Mouse (Mus musculus): ENCODE measurements around the gene Rnf141. TPM values are rescaled to one million over a fixed set of nuclear protein-coding genes. Genes with fewer than 3 reads are reported as not detected.

The Rnf141 gene
- 35.2 and 35.8 TPM in 2 replicates for polyA plus RNA-seq (2015; fragmentation: Nextera tagmentation; extraction: Ambion mirVana)

DNA sequence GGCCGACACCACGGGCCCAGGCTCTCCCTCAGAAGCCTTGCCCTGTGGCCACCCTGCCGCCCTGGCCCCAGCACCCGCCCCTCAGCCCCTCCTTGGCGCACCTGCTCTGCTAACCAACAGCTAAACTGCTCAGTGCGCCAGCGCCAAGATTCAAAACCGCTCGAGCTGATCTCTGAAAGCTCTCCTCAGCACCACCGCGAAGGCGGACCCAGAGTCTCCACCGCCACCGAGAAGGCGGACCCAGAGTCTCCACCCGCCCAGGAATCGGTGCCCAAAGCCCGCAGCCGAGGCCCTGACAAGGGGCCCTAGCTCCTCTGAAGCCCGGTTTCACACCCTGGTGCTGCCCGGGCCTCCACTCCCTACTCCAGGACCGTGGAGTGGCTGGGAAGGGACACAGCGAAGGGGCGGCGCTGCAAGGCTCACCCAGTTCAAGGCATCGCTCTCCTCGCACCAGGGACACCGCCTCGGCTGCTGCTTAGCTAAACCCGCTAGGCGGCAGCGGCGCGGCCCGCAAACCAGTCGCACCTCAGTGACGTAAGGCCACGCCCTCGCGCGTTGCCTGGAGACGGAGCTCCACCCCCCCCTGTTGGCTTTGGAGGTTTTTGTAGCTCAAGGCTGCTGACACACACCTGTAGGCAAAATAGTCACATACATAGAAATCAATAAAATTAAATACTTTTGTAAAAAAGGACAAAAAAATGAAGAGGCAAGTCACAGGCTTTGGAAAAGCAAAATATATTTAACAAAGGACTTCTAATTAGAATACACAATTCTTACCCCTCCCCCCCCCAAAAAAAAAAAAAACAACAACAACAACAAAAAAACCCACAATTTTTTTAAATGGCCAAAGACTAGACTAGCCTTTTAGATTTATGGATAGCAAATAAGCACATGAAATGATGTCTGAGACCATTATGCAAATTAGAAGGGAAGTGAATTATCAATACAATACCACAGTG is at the start of gene Rnf141:
Rnf141 (minus strand) TSS at position 542 of the 959 bp plus-strand sequence.
- no peaks in the 10 kb centered on the region for H3K27me3 ChIP-seq (replicated peaks)
- WGBS = under 1% methylated on average over 42 of the region's 42 CpGs
- H3K27ac ChIP-seq (replicated peaks) = peak within 1 kb of the TSS; percentile 84
- peak within 1 kb of the TSS; percentile 78 for H3K4me3 ChIP-seq (replicated peaks)
- peak; percentile 94 for ATAC-seq (ENCODE audit: low FRiP score)
- no peaks in the 10 kb centered on the region for H3K36me3 ChIP-seq
- peaks cover 8% of the 10 kb centered on the region for H3K4me1 ChIP-seq
- H3K4me2 ChIP-seq = peak within 1 kb of the TSS; percentile 76
- H3K9ac ChIP-seq (replicated peaks) = peak within 1 kb of the TSS; percentile 68
- no peaks in the 10 kb centered on the region for H3K9me3 ChIP-seq (replicated peaks)

DNA sequence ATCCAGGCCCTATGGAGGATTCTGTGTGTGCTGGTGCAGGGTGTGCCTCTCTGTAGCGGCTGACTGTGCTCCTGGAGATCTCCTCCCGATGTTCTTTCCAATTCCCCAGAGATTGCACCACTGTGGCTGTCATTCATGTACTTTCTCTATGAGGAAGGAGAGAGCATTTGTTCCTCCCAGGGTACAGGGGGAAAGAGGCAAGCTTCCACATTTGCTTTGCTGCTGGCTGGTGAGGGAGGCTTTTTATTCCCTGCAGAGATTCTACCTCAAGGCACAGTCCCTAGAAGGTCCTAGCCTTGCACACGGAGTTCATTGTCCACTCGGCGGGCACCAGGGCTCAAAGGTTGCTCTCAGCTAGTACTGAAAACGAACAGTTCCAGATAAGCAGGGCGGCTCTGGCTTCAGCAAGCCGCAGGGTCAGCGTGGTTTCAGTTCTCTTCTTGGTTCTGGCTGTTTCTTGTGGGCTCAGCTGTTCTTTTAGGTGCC is 47.3 kb upstream of the Rnf141 start:
- Histone ChIP-seq H3K9me3 (replicated peaks) (no peaks in the 10 kb centered on the region), H3K4me3 (replicated peaks) (no peak overlapping the region), H3K36me3 (no peaks in the 10 kb centered on the region), H3K4me2 (no peak overlapping the region), H3K9ac (replicated peaks) (no peak overlapping the region), H3K4me1 (no peaks in the 10 kb centered on the region), H3K27ac (replicated peaks) (no peak overlapping the region), H3K27me3 (replicated peaks) (no peaks in the 10 kb centered on the region)
- ATAC-seq (ENCODE audit: low FRiP score) = no peak
- WGBS = 81% methylated on average over 9 of the region's 9 CpGs

DNA sequence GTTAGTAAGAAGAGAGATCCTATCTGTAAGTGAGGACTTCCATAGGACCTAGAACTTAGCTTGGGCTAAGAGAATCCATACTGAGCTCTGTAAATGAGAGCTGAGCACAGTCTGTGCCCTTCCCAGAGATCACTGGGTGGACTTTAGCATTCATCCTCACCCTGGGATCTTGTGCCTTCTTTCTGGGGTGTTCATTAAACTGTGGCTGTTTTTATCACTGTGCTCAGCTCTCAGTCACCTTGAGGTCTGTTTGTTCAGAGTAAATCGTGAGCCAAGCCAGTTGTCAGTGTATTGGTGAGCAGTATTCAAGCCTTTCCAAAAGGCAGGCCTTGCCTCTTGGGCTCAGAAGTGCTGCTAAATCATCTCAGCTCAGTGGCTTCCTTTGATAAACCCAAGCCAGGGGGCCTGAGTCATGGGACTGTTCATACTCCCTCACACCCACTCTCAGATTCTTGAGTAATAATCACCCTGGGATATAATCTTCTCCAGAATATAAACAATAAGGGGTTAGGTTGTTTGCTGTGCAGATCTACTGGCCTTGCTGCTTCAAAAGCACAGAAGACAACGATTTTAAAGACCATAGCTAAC is 37.6 kb upstream of the Rnf141 start:
- Histone ChIP-seq H3K9ac (replicated peaks) (no peak overlapping the region), H3K27me3 (replicated peaks) (no peaks in the 10 kb centered on the region), H3K27ac (replicated peaks) (no peak overlapping the region), H3K9me3 (replicated peaks) (no peaks in the 10 kb centered on the region), H3K4me2 (no peak overlapping the region), H3K4me3 (replicated peaks) (no peak overlapping the region), H3K36me3 (no peaks in the 10 kb centered on the region), H3K4me1 (no peaks in the 10 kb centered on the region)
- WGBS = 86% methylated on average over 2 of the region's 2 CpGs
- no peak for ATAC-seq (ENCODE audit: low FRiP score)

DNA sequence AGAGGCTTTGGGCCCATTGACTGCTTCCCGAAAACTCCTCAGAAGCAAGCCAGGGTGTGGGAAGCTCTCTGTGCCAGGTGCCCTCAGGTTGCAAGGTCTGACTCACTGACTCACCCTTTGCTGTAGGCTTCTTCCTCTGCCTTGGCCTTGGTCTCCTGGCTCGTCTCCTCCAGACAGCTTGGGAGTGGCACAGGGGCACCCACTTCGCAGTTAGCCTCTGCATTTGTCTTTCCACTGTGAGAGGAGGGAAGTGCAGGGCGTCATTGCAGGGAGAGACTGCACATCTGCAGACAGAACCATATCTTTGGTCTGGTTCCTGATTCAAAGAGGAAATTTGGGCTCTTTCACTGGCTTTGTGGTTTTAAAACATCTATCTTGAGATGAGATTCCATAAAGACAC is 33.8 kb upstream of the Rnf141 start:
- WGBS = 89% methylated on average over 4 of the region's 4 CpGs
- Histone ChIP-seq H3K36me3 (no peaks in the 10 kb centered on the region), H3K9ac (replicated peaks) (no peak overlapping the region), H3K27me3 (replicated peaks) (no peaks in the 10 kb centered on the region), H3K4me3 (replicated peaks) (no peak overlapping the region), H3K4me1 (no peaks in the 10 kb centered on the region), H3K9me3 (replicated peaks) (no peaks in the 10 kb centered on the region), H3K27ac (replicated peaks) (no peak overlapping the region), H3K4me2 (no peak overlapping the region)
- no peak for ATAC-seq (ENCODE audit: low FRiP score)

DNA sequence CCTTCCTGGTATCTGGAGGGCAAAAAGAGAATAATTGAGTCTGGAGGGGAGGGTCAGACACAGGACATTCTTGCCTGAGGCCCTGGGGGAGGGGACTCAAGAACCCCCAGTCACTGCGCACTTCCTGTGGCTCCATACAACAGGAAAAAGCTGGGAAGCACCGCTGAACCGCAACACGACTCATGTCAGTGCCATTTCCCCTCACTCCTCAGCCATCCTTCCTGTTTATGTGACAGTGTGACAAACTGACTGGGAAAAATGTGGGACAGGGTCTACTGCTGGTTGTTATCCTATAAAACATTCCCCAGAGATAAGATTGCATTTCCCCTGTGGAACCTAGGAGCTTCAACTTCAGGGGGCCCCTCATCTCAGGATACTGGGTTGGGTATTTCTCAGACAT is 32.7 kb upstream of the Rnf141 start:
- Histone ChIP-seq H3K27me3 (replicated peaks) (no peaks in the 10 kb centered on the region), H3K27ac (replicated peaks) (no peak overlapping the region), H3K4me2 (no peak overlapping the region), H3K9ac (replicated peaks) (no peak overlapping the region), H3K4me1 (no peaks in the 10 kb centered on the region), H3K4me3 (replicated peaks) (no peak overlapping the region), H3K36me3 (no peaks in the 10 kb centered on the region), H3K9me3 (replicated peaks) (no peaks in the 10 kb centered on the region)
- 84% methylated on average over 4 of the region's 4 CpGs for WGBS
- ATAC-seq (ENCODE audit: low FRiP score) = no peak

DNA sequence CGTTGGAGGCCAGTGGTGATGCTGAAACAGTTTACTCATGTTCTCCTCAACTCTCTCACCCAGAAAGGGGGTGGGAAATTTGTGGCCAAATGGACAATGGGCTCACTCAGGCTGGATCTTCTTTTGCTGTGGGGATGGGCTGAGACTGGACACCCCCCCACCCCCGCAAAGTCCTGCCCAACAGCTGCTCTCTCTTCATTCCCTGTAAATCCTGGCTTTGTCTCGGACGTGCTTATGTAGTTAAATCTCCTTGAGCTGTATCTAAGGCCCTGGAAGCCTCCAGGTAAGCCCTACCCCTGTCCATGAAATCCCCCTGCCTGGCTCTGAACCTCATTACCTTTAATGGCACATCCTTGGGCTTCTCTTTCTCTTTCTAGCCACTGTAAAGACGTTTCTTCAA is 24.6 kb upstream of the Rnf141 start:
- Histone ChIP-seq H3K4me2 (no peak overlapping the region), H3K4me1 (peaks cover 4% of the 10 kb centered on the region; the same call in 1 of the 2 replicates), H3K27me3 (replicated peaks) (no peaks in the 10 kb centered on the region), H3K36me3 (no peaks in the 10 kb centered on the region), H3K9me3 (replicated peaks) (no peaks in the 10 kb centered on the region), H3K27ac (replicated peaks) (no peak overlapping the region), H3K9ac (replicated peaks) (no peak overlapping the region), H3K4me3 (replicated peaks) (no peak overlapping the region)
- 79% methylated on average over 5 of the region's 5 CpGs for WGBS
- no peak for ATAC-seq (ENCODE audit: low FRiP score)

DNA sequence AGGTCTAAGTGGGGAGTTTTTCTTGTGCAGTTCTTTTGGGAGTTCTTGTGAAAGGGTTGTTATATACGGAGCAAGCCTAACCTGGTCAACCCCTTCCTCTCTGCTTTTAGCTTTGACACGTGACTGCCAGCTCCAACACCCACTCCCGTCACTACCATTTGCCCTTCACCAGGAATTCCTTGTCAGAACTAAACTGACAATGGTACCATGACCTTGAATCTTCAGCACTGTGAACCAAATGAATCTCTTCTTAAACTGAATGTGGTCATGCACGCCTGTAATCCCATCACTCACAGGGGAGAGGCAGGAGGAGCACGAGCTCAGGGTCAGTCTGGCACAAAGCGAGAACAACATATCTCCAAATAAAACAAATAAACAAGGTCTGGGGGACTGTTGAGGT is 22.9 kb upstream of the Rnf141 start:
- Histone ChIP-seq H3K36me3 (no peaks in the 10 kb centered on the region), H3K4me3 (replicated peaks) (no peak overlapping the region), H3K9ac (replicated peaks) (no peak overlapping the region), H3K4me1 (peaks cover 12% of the 10 kb centered on the region; the same call in 1 of the 2 replicates), H3K27ac (replicated peaks) (no peak overlapping the region), H3K27me3 (replicated peaks) (no peaks in the 10 kb centered on the region), H3K9me3 (replicated peaks) (no peaks in the 10 kb centered on the region), H3K4me2 (no peak overlapping the region)
- no peak for ATAC-seq (ENCODE audit: low FRiP score)
- WGBS = 93% methylated on average over 6 of the region's 6 CpGs

DNA sequence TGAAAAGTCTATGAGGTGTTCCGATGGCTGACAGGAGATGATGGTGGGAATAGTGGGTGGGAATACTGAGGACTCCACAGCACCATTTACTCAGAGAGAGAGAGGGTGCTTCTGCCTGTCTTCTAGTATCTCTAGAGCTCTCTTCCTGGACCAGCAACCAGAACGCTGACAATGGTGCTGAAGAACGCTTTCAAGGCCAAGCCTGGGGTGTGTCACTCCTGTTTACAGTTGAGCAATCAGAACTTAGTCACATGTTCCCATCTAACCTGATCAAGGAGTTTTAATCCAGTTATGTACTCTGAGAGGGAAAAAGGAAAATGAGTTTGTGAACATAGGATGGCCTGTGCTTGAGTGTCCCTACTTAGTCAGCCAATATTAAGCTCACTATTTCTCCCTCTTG is 21.8 kb upstream of the Rnf141 start:
- Histone ChIP-seq H3K4me3 (replicated peaks) (no peak overlapping the region), H3K4me1 (peaks cover 12% of the 10 kb centered on the region; the same call in 1 of the 2 replicates), H3K9ac (replicated peaks) (no peak overlapping the region), H3K4me2 (no peak overlapping the region), H3K27me3 (replicated peaks) (no peaks in the 10 kb centered on the region), H3K27ac (replicated peaks) (no peak overlapping the region), H3K9me3 (replicated peaks) (no peaks in the 10 kb centered on the region), H3K36me3 (no peaks in the 10 kb centered on the region)
- no peak for ATAC-seq (ENCODE audit: low FRiP score)
- WGBS = 92% methylated on average over 3 of the region's 3 CpGs

DNA sequence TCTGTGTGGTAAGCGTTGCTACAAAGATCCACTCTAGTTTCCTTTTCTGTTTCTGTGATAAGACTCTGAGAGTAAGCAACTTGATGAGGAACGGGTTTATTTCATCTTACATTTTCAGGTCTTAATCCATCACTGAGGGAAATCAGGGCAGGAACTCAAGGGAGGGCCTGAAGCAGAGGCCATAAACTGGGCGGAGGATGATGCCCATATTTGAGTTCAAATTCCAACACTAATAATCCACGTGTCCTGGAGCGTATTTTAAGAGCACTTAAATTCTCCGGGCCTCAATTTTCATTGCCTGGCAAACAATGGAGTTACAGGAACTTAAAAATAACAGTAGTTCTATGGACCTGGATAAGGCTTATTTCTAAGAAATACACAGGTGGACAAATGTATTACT is 21.3 kb upstream of the Rnf141 start:
- no peak overlapping the region; the same call in 1 of the 2 replicates for H3K27ac ChIP-seq (replicated peaks)
- no peak for ATAC-seq (ENCODE audit: low FRiP score)
- no peaks in the 10 kb centered on the region for H3K36me3 ChIP-seq
- H3K4me3 ChIP-seq (replicated peaks) = no peak overlapping the region
- H3K27me3 ChIP-seq (replicated peaks) = no peaks in the 10 kb centered on the region
- H3K4me1 ChIP-seq = peaks cover 12% of the 10 kb centered on the region; the same call in 1 of the 2 replicates
- H3K4me2 ChIP-seq = no peak overlapping the region
- no peak overlapping the region for H3K9ac ChIP-seq (replicated peaks)
- WGBS = 79% methylated on average over 6 of the region's 6 CpGs
- no peaks in the 10 kb centered on the region for H3K9me3 ChIP-seq (replicated peaks)

DNA sequence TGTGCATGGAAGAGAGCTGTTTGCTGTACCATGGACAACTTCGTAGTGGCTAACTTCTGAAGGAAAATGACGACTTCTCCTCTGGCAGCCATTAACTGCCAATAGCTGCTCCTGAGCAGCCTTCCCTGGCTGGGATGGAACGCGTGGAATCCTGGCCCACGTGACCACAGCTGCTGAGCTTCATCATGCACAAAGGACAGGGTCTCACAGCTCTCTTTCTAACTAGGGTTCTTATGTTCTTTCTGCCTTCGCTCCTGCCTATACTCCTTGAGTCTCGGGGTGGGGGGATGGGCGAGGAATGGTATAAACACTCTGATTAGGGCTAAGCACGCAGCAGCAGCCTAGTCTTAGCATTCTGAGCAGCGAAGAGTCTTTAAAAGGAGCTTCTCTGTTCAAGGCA is 20.8 kb upstream of the Rnf141 start:
- Histone ChIP-seq H3K4me1 (peaks cover 12% of the 10 kb centered on the region; the same call in 1 of the 2 replicates), H3K9me3 (replicated peaks) (no peaks in the 10 kb centered on the region), H3K4me3 (replicated peaks) (no peak overlapping the region), H3K36me3 (no peaks in the 10 kb centered on the region), H3K27me3 (replicated peaks) (no peaks in the 10 kb centered on the region), H3K27ac (replicated peaks) (peak overlapping the region; percentile 18; the same call in 1 of the 2 replicates), H3K4me2 (no peak overlapping the region), H3K9ac (replicated peaks) (no peak overlapping the region)
- ATAC-seq (ENCODE audit: low FRiP score) = peak; percentile 41
- WGBS = 46% methylated on average over 10 of the region's 10 CpGs

DNA sequence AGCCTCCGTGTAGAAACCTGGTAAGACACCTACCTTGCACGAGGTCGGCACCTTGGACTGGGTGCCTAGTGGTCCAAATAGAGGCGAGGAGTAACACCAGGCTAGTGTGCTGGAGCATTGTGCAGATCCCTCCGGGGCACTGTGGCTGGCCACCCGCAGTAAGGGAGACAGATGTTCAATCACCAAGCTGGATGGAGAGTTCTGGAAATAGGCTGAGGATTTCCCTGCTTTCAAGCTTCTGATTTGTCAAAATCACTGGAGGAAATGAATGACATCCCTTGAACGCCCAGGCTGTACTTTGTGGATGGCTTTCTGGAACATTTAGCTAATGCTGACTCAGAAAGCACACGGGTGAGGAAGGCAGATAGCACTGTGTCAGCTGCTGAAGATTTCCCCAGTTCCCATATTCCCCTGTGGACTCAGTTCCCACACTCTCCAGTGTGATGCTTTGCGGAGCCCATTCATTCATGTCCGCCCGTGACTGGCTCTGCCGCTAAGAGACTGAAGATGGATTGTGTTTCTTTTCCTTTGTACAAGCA is 18.6 kb upstream of the Rnf141 start, which contains the start of gene Lyve1:
Lyve1 (minus strand) TSS at position 489 of the 539 bp plus-strand sequence.
- Histone ChIP-seq H3K9ac (replicated peaks) (no peak within 1 kb of the TSS), H3K4me3 (replicated peaks) (no peak within 1 kb of the TSS), H3K9me3 (replicated peaks) (no peaks in the 10 kb centered on the region), H3K36me3 (no peaks in the 10 kb centered on the region), H3K4me1 (peaks cover 12% of the 10 kb centered on the region; the same call in 1 of the 2 replicates), H3K4me2 (no peak within 1 kb of the TSS), H3K27me3 (replicated peaks) (no peaks in the 10 kb centered on the region), H3K27ac (replicated peaks) (no peak within 1 kb of the TSS)
- WGBS = 56% methylated on average over 12 of the region's 12 CpGs
- no peak for ATAC-seq (ENCODE audit: low FRiP score)

Data from neural tube, embryonic 15.5 days (tissue).